Mouse (Mus musculus) frontal cortex, adult (tissue): Measurements from ENCODE around the gene Tacc3.
A peak's percentile ranks its signal among the peaks of the same experiment; 100 is the strongest.

Source experiments
- ATAC-seq: cut with Nextera tagmentation; 2 replicates; pipeline ENCODE4 v1.9.2; 2017; ENCODE audit warnings: mild to moderate bottlenecking, moderate library complexity, mixed read lengths; ENCODE audit not compliant: low TSS enrichment

The Tacc3 gene

DNA sequence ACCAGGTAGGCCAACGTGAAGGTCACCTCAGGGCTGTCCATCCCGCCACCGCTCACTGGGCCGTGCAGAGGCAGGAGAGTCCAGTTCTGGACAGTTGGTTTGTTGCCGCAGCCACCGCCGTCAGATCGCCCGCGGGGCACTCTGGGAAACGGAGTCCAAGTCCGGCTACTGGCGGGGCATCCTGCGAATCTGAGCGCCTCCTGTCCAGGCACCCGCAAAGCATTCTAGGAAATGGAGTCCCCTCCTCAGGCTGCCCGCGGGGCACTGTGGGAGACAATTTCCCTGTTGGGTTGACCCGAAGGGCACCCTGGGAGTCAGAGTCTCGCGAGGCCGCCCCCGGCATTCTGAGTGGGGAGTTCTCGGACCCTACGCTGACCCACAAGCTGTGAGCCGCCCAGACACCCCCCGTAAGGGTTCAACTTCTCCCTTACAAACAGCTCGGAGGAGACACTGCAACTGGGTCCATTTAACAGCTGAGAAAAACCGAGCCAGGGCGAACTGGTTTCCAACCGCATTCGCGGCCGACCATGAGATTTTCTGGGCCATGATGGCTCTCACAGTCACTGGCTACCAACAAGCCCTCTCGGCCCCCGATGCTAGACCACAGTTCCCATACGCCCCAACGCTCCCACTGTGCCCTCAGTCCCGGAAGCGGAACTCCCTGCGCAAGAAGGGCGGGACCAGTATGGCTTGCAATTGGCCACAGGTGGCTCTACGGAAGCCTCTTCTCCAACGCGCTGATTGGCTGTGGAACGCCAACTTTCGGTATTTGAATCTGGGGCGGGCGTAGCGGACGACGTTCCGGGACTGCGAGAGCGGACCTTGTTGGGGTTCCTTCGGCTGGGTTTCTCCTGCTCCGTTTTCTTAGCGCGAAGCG is at the start of gene Tacc3, which contains the start of gene Tmem129:
Gene Tacc3 (plus strand): TSS at position 342 of the 877 bp plus-strand sequence.
Gene Tmem129 (minus strand): TSS at position 630 of the 877 bp plus-strand sequence.
- peak; percentile 91 for ATAC-seq

DNA sequence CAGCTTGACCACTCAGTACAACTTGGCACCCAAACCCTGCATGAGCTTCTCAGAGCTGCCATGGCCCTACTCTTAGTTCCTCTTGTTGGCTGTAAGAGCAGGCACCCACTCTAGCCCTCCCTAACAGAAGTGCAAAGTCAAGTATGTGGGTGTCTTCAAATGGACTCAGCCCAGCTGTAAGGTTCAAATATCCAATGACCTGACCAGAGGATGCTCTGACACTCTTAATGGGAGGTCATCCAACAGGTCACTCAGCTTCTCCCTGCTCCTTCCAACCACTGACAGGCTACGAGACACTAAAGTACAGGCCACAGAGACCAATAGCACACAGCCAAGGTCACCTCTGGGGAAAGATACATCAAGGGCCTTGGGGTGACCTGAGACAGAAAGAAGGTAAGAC is 48.7 kb upstream of the Tacc3 start:
- ATAC-seq, result no peak

GRCm38 (mm10) chr5:33611795-33612194 is 46.1 kb upstream of the Tacc3 start:
- ATAC-seq, result no peak

DNA sequence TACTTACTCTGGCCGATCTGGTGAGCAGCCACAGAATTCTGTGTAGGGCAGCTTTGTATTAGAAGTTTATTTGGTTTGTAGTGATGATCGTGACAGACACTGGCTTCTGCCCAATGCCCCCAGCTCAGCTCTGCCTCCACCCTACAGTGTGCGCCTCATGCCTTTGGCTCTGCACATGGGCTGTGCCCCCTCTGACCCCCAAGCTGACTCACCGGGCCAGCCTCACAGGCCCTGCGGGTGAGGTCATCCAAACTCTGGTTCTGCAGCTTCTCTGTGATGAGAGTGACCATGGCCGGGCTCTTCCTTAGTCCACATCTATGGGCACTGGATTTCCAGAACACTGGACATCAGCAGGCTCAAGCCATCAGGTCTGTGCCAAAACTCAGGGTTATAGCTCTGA is 43.5 kb upstream of the Tacc3 start:
- no peak for ATAC-seq

- no peak for ATAC-seq
Observed at GRCm38 (mm10) chr5:33622671-33623070, 35.3 kb upstream of the Tacc3 start.

- ATAC-seq, result no peak
Observed at GRCm38 (mm10) chr5:33623766-33624165, 34.2 kb upstream of the Tacc3 start.

DNA sequence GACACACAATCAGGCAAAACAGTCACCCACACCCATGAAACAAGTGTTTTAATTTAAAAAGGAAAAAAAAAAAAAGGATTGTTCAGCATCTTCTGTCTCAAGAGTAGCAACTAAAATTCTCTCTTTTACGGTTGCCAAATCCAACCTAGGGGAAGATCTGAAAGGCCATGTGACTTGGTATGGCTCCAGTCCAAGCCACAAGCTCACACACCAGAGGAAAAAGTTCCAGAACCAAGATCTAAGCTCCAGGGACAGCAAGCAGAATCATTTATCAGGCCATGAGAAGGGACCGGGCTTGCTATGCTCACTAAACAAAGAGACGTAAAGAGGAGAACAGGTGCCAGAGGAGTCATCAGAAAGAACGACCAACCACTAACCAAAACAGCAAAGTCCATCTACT is 30.0 kb upstream of the Tacc3 start:
- no peak for ATAC-seq

GRCm38 (mm10) chr5:33628820-33629300 is 29.1 kb upstream of the Tacc3 start:
- peak; percentile 25 for ATAC-seq

- peak; percentile 97 for ATAC-seq
Observed at GRCm38 (mm10) chr5:33629301-33629987, 28.5 kb upstream of the Tacc3 start, which contains the start of the genes Fam53a and Gm9903. Fam53a (minus strand) TSS chr5:33629635. Gm9903 (plus strand) TSS chr5:33629925.

GRCm38 (mm10) chr5:33630061-33630460 is 27.9 kb upstream of the Tacc3 start:
- peak; percentile 18; the same call in 1 of the 2 replicates for ATAC-seq

- no peak for ATAC-seq
Observed at GRCm38 (mm10) chr5:33630615-33631014, 27.3 kb upstream of the Tacc3 start.

DNA sequence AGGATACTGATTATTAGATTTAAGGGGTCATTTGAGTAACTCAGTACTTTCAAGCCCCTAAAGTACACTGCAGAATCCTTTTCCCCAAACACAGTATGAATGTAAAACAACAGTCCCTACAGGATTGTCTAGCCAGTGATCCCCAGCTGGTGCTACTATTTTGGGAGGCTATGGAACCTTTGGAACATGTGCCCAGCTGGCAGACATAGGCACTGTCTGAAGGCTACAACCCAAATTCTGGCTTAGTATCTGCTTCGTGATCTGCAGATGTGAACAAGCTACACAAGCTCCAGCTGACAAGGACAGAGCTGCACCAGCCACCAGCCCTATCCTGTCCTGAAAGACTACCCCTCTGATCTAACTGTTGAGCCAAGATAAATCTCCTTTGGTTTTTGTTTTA is 25.4 kb upstream of the Tacc3 start:
- no peak for ATAC-seq

GRCm38 (mm10) chr5:33635361-33635760 is 22.6 kb upstream of the Tacc3 start:
- no peak for ATAC-seq

GRCm38 (mm10) chr5:33637606-33638350 is 20.1 kb upstream of the Tacc3 start:
- no peak for ATAC-seq

GRCm38 (mm10) chr5:33638826-33639225 is 19.1 kb upstream of the Tacc3 start:
- ATAC-seq, result no peak

GRCm38 (mm10) chr5:33640652-33641051 is 17.3 kb upstream of the Tacc3 start:
- ATAC-seq, result peak; percentile 69; the same call in 1 of the 2 replicates

DNA sequence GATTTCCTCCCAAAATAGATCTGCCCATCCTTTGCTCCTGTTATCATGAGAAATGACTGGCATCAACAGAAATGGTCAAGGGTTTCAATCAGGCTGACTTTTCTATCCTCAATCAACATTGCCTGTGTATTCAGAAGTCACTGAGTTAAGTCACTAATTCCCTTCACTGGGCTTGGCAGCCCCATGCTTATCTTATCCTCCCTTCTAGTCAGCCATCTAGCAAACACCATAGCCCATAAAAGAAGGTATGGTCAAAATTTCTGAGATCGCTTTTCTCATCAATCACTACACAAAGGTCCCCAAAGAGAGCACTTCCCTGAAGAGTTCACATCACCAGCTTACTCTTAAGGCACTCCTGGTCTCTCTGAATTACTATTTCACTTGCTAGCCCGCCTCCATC is 6.9 kb upstream of the Tacc3 start:
- no peak for ATAC-seq

DNA sequence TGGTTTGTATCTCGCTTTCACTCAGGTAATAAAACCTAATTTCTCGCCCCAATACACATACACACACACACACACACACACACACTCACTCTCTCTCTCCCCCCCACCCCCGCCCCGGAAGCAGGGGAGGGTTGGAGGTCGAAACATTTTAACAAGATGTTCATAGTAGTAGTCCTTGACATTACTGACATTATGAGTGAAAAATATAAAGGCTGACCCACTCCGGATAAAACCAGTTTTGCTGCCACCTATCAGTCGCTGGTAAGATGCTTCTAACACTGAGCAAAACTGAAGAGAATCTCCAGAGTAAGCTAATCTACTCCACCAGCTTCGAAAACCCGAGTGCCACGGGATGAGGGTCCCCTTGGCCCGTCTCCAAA is 6.4 kb upstream of the Tacc3 start:
- ATAC-seq, result no peak

DNA sequence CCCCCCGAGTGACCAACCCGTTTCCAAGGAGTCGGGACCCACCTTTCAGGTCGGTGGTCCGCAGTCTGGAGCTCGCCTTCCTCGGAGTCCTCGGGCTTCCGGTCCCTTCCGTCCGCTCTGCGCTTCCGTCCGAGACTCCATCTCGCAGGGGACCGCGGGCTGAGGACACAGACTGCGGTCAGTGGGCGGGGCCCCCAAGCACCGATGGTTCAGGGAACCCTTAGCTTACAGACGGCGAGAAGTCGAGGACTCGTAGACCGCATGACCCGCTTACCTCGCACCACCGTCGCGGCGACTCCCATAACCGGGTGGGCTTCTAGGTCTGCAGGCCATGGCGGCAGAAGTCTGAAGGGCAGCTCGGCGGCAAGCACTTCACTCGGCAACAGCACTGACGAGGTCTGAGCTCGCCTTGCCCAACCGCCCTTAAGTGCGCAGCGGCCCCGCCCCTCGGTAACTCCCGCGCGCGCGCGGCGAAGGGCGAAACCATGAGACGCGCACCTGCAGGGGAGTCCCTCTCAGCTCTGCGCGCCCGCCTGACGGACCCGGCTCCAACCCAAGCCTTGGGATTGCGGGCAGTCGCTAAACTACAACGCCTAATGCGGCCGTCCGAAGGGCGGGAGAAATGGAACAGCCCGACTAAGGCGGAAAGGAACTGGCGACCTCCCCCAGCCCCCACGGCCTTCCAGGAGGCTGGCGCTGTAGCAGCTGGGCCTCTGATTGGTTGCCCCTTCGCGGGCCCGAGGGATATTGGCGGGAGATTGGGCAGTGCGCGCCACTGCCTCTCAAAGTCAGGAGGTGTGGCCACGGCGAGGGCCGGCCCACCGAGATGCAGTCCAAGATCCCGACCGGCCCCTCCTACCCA is 5.8 kb upstream of the Tacc3 start, which contains the start of gene Slbp:
Gene Slbp (minus strand): TSS at position 654 of the 862 bp plus-strand sequence.
- peak; percentile 93 for ATAC-seq

GRCm38 (mm10) chr5:33652783-33653173 is 5.2 kb upstream of the Tacc3 start:
- ATAC-seq, result peak; percentile 3; the same call in 1 of the 2 replicates

- no peak for ATAC-seq
Observed at GRCm38 (mm10) chr5:33654424-33654823, 3.5 kb upstream of the Tacc3 start.
